Mouse (Mus musculus) ES-Bruce4 (cell line): ENCODE data around the gene Slc22a13.

Experiments
- CTCF ChIP-seq: IDR thresholded peaks from one replicate; pipeline ENCODE4 v1.8.1; 2011; ENCODE audit warnings: low read depth, low read length
- EP300 ChIP-seq: IDR thresholded peaks from 2 replicates; pipeline ENCODE4 v1.6.1; 2011; ENCODE audit warnings: low read depth, low read length; ENCODE audit not compliant: insufficient read depth
- POLR2A ChIP-seq: IDR thresholded peaks from one replicate; pipeline ENCODE4 v1.8.1; 2011; ENCODE audit warnings: low read length; ENCODE audit not compliant: insufficient read depth

DNA sequence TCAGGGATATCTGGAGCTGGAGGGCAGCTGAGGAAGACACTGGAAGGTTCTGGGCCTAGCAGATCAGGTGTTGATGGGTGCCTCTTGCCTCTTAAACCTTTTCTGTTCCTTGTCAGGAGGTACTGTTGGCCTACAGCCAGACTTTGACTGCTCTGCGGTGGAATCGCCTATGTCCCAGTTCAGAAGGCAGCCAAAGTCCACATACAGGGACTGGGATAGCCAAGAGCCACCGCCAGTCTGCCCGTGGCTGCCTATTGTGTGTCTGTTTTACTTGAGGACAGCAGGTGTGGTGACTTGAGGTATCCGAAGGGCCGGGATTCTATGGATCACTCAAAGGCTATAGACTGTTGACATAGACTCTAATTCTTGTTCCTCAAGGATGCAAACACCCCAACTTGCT is 43.4 kb downstream of the Slc22a13 start:
- TF ChIP-seq POLR2A (no peak), CTCF (no peak), EP300 (no peak)
